Mouse (Mus musculus) cerebellum, adult 9-10 months (tissue): ENCODE measurements around the gene Nav2.

Experiments used
- DNase-seq: peaks from one replicate; pipeline ENCODE4 v3.0.0; 2022

The Nav2 gene

DNA sequence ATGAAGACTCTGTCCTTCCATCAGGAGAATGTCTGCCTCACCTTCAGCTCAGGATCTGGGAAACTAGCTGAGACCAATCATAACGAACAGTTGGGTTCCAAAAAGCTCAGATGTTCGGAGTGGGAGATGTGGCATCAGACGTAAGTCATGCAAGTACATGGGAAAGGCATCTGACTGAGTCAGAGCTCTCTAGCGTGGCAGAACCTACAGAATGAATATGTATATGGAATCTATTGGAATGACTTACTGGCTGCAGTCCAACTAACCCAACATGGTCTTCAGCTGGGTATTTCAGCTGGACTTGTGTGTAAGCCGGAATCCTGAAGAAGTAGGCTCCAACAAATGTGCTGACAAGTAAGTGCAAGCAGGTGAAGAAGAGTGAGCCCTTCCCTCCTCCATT, 199.6 kb downstream of the Nav2 start:
- DNase-seq, result no peak

DNA sequence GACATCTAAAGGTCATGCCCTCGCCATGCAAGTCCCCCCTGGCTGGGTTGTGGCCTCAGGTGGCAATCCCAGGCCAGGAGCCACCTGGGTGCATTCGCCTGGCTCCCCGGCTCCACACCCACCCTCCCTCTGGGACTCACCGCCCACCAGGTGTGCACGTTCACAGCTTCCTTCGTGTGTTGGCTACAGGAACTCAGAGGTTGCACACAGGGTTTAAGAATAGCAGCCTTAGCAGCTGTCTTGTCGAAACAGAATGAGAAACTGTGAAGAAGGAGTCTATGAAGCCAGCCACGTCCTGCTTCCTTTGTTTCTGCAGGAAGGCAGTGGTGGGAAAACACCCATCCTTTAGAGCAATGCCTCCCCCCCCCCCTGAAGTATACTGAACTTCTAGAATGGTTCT, 210.5 kb downstream of the Nav2 start:
- DNase-seq, result no peak

GRCm38 (mm10) chr7:49119794-49120487, 211.4 kb downstream of the Nav2 start:
- no peak for DNase-seq

GRCm38 (mm10) chr7:49120488-49120864, 212.0 kb downstream of the Nav2 start:
- DNase-seq, result peak; percentile 50

- peak; percentile 94 for DNase-seq
These were observed 212.6 kb downstream of the Nav2 start for GRCm38 (mm10) chr7:49120935-49121691.

DNA sequence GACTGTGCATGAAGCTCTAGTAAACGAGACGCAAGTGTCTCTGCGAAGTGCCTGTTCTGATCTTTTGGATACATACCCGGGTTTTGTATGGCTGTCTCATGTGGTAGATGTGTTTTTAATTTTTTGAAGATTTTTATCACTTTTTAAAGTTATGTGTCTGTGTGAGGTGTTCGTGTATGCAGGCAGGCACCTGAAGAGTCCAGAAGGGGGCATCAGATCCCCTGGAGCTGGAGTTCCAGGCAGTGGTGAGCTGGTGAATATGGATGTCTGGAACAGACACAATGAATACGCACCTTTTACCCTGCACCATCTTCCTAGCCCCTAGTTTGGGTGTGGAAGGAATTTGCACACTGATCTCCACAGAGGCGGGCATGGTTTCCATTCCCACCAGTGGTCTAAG, 214.0 kb downstream of the Nav2 start:
- DNase-seq, result no peak

GRCm38 (mm10) chr7:49125545-49125944, 217.0 kb downstream of the Nav2 start:
- DNase-seq, result peak; percentile 64

DNA sequence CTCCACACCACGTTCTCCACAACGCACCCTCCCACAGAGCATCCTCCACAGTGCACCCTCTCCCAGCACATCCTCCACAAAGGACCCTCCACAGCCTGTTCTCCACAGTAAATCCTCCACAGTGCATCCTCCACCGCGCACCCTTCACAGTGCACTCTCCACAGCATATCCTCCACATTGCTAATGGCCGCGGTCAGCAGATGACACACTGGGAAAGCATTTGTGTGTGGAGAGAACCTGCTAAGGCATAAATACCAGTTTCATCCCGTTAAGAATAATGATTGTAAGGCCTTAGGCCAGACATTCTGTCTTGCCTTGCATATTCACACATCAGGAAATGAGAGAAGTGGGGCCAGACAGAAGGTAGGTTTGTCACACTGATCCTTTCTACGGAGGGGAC, 219.7 kb downstream of the Nav2 start:
- DNase-seq, result no peak

DNA sequence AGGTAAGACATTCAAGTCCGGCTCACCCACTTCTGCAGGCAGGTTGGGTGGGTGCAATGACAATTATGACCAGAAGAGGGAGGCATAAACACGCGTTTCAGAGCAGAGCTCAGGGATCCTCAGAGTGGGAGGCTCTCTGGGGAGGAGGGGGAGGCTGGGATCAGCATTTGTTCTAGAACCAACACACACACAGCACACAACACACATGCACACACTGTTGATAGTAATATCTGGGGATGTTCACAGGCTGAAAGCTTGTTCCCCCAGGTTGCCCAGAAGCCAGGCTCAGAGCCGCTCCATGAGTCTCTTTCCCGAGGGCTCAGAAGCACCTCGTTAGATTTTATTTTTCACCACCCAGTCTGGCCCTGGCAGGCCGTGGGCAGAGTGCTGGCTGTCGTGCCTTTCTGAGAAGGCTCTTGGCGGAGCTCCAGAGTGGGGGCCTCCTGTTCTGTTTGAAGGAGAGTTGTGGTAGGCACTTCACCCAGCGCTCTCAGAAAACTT, 224.4 kb downstream of the Nav2 start:
- DNase-seq, result peak; percentile 89

DNA sequence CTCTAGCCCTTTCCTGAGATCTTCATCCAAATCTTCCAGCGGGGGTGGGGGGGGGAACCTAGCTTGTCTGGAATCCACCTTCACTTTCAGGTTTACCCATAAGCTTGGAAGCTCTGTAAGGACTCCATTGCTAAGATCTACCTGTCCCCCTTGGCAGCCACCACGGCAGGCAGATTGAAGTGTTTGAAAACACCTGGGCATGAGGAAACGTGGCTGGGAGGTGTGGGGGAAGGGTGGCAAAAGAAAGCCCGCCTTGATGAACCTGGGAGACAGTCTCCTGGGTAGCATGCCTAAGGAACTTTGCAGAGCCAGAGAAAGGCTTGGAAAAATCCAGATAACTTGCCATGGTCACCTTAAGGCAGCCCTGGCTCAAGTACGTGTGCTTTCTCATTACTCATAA, 225.9 kb downstream of the Nav2 start:
- no peak for DNase-seq

- DNase-seq, result no peak
These were observed 231.2 kb downstream of the Nav2 start for GRCm38 (mm10) chr7:49139762-49140161.

- DNase-seq, result no peak
These were observed 235.4 kb downstream of the Nav2 start for GRCm38 (mm10) chr7:49143966-49144365.

DNA sequence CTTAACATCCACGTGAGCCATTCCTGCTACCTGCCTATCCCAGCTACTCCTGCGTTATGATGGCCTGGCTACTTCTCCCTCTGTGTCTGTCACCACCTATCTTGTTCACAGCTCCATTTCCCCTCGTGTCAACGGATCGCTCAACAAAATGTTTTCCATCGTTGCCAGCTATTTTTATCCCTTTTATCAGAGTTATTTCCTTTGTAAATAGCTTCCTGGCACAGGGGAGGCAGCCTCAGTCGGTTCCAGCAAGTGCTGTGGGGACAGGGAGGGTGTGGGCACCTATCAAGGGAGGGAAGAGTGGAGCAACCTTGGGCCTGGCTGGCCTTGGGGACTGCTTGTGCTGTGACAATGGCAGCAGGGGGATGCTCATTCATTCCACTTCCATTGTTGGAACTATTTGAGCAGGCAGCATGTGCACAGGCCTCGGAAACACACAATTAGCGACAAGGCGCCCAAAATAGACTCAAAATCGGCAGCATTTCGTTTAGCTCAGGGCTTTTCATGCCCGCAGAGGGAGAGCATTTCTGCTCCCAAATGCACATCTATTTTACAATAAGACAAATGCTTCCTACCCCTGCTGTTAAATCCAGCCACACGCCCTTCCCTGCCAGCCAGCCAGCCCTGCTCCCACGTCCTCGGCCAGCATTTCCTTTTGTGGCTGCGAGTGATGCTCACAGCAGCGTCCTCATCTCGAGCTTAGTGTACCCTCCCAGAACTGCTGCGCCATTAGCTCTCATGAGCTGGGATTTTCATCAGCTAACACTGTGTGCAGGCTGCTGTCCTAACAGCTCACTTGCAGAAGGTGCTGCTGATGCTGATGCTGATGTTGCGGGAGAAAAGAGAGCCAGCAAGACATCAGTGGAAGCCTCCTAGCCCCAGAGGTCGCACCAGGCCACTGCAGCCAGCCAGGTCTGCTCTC, 237.5 kb downstream of the Nav2 start:
- peak; percentile 50 for DNase-seq

GRCm38 (mm10) chr7:49152297-49152696, 243.8 kb downstream of the Nav2 start:
- DNase-seq, result no peak

DNA sequence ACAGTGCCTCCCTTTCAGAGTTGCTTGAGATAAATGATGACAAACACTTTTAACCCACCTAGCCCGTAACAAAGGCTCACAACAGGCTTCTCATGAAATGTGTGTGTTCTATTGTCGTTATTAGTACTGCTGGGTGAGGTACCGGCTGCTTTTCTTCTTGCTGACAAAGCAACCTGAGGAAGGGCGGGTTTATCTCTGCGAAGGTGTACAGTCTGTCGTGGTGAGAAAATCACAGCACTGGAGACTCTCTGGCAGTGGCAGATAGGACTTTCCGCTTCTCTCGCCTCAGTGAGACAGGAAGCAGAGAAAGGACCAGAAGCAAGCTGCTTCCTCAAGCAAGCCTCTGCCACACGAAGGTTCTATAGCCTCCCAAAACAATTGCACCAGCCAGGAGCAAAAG, 244.2 kb downstream of the Nav2 start:
- DNase-seq, result no peak

GRCm38 (mm10) chr7:49158641-49159381, 250.3 kb downstream of the Nav2 start:
- DNase-seq, result peak; percentile 61

DNA sequence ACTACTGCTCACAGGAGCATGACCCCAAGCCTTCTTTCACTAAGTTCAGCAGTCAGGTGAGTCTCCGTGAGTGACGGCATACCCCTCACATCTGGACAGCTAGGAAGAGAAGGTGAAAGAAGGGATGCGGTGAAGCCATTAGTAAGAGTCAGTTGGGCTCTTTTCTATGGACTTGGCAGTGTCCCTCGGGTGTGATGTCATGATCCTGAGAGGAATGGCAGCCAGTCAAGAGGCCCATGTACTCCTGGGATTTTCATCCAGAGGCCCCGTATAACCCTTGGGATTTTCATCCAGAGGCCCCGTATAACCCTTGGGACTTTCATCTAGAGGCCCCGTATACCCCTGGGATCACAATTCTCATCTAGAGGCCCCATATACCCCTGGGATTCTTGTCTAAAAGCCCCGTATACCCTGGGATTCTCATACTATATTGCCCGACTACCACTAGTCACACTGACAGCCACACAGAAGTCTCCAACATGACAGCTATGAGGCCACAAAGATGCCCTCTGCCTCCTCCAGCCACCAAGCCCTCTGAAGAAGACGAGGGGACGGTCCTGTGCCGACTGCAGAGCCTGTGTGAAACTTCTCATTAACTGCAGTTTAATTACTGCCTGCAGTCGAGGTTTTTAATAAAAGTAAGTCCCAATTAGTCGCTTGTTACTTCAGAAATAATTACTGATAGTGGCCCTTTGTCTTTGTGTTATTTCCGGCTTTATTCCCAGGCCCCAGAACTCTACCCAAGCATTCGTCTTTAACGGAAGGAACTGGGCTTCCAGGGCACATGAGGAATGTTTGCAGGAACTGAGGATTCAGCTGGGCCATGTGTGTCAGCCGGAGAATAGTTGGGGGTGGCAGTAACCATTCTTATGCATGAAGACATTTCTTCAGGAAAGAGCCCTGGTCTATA, 251.4 kb downstream of the Nav2 start:
- DNase-seq, result no peak

DNA sequence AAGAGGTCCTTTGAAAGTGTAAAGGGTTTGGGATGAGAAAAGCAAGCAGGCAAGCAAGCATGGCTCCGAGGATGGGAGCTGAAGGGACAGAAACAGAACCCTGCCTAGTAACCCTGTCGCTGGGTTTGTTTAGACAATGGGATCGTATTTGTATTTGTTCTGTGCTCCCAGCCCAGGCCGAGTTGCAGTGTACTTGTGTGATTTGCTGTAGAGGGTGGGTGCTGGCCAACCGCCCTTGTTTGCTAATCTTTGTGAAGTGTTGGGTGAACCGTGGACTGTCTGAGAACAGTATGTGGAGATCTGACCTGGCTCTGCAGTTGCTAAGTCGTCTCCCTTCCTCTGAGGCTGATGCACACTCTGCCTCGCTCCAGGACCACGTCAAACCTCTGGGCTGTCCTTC, 253.6 kb downstream of the Nav2 start:
- DNase-seq, result no peak

DNA sequence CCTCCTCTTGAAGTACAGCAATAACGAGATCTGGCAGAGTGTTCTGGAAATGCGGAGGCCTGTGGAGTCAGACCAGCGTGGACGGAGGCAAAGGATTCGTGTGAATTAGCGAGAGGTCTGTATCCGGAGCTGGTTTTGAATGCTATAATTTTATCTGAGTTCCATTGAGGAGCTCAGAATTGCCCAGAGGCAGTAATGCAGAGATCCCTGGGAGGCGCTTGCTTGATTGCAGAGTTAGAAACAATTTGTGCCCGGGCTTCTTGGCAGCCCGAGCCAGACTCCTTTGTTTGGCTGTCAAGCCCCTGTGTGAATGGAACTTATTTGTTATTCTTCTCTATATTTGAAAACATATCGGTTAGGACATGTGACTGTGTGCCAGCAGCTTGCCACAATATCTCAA, 255.3 kb downstream of the Nav2 start:
- DNase-seq, result no peak

- no peak for DNase-seq
These were observed 256.4 kb downstream of the Nav2 start for GRCm38 (mm10) chr7:49164868-49165267.

GRCm38 (mm10) chr7:49172926-49173325, 264.4 kb downstream of the Nav2 start:
- no peak for DNase-seq
